Comparison of ENCODE assay signal across 11 mouse cellular contexts in the genomic region with DNA sequence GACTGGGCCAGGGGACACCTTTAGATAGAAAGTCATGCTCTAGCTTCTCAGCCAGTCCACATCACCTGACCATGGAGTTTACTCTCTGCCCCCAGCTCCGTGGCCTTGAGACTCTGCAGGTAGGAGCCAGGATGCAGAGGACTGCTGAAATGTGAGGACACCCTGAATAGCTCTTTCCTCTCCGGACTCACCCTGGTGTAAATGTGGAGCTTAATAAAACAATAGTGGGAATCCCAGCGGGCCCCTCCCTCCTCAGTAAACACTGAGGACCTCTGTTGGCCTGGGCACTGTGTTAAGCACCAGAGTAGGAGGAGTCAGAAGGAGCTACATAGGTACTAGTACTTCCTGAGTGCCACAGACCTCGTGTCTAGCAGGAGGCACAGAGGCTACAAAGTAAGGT. TPM values are rescaled to one million over a fixed set of nuclear protein-coding genes. Genes with fewer than 3 reads are reported as not detected.
DNase-seq lines count a peak whose midpoint lies in the region; ATAC-seq and TF ChIP-seq lines count a peak whose summit lies in the region.
"Had no signal": no experiment of that assay in that cellular context is flagged by ENCODE, and none has a peak within 500 bp of the region (broad histone marks: within the 10 kb centered on the region; RNA-seq: fewer than 3 reads in every experiment).

No protein-coding gene starts in this region.

- peak; percentile 89 for DNase-seq in heart, adult 11 months
- DNase-seq in heart, postnatal 14 days: no peak
- DNase-seq in lung, postnatal 10 days: peak; percentile 1
- no peak for DNase-seq in lung, adult 18-20 months
- no peak for DNase-seq in liver, embryonic 14.5 days (ENCODE audit: low read depth in 3 of 3, low spot score in 3 of 3)
- DNase-seq in cerebellum, adult 9-10 months: no peak
- no peak for DNase-seq in left cerebral cortex, postnatal 14 days (ENCODE audit: low spot score in 2 of 2)
- no peak for DNase-seq in left cerebral cortex, postnatal 4 days

- TF ChIP-seq EP300 in liver, embryonic 14.5 days (IDR thresholded peaks at IDR 0.05; ENCODE audit: low read depth): no peak

- H3K4me1 ChIP-seq in liver, embryonic 14.5 days (replicated peaks; ENCODE audit: control insufficient read depth in 2 of 2, insufficient read depth in 2 of 2, low read length in 1 of 2): peaks cover 9 to 30% of the 10 kb centered on the region in 2 experiments

- H3K36me3 ChIP-seq in liver, embryonic 14.5 days (replicated peaks; ENCODE audit: control insufficient read depth, insufficient read depth, low read depth): peaks cover 4% of the 10 kb centered on the region
- H3K36me3 ChIP-seq: limb, embryonic 15.5 days; midbrain, embryonic 12.5 days; neural tube, embryonic 12.5 days had no signal

- no peak overlapping the region for H3K4me3 ChIP-seq in liver, embryonic 14.5 days (ENCODE audit: insufficient read depth in 1 of 2, low read depth in 2 of 2, low read length in 2 of 2)
- H3K4me3 ChIP-seq: limb, embryonic 15.5 days; midbrain, embryonic 12.5 days; neural tube, embryonic 12.5 days had no signal

- no peaks in the 10 kb centered on the region for H3K27me3 ChIP-seq in liver, embryonic 14.5 days (ENCODE audit: control insufficient read depth, insufficient read depth, low read length)
- H3K27me3 ChIP-seq: limb, embryonic 15.5 days; neural tube, embryonic 12.5 days had no signal

- H3K27ac ChIP-seq in liver, embryonic 14.5 days: peak overlapping the region; percentile 12; the same call in 1 of the 2 replicates
- H3K27ac ChIP-seq: limb, embryonic 15.5 days; midbrain, embryonic 12.5 days; neural tube, embryonic 12.5 days had no signal

- no peaks in the 10 kb centered on the region for H3K9me3 ChIP-seq in liver, embryonic 14.5 days (ENCODE audit: control insufficient read depth, low read length)
- H3K9me3 ChIP-seq: limb, embryonic 15.5 days; midbrain, embryonic 12.5 days; neural tube, embryonic 12.5 days had no signal

- TF ChIP-seq CTCF in liver, embryonic 14.5 days (IDR thresholded peaks at IDR 0.05; ENCODE audit: low read depth): no peak

- no peak overlapping the region for H3K4me2 ChIP-seq in liver, embryonic 14.5 days (ENCODE audit: low read depth)
- H3K4me2 ChIP-seq: limb, embryonic 15.5 days; midbrain, embryonic 12.5 days; neural tube, embryonic 12.5 days had no signal

- ATAC-seq in liver, embryonic 14.5 days (ENCODE audit: insufficient read depth): no peak

- no peak overlapping the region for H3K9ac ChIP-seq in liver, embryonic 14.5 days (replicated peaks)
- H3K9ac ChIP-seq: limb, embryonic 15.5 days; midbrain, embryonic 12.5 days; neural tube, embryonic 12.5 days had no signal

- intact Hi-C loops in heart, postnatal 14 days (cut with DNase I): no loop called here
- intact Hi-C loops in left cerebral cortex, postnatal 14 days (cut with DNase I): no loop called here
- intact Hi-C loops in left cerebral cortex, postnatal 4 days (cut with DNase I): no loop called here

- 43% methylated on average over 4 of the region's 4 CpGs for WGBS in liver, embryonic 14.5 days (ENCODE audit: insufficient replicate concordance)

RNA-seq across cellular contexts. Expression of a gene that starts 13.2 kb away (rescaled TPM):
- 100 to 1,000 TPM; 846 to 852 TPM for total RNA-seq in heart, postnatal 14 days (2021)
- polyA plus RNA-seq in liver, embryonic 14.5 days (2012; rRNA removed): 27.5 and 39.4 TPM in 2 replicates
- 64.2 and 73.7 TPM in 2 replicates for polyA plus RNA-seq in liver, embryonic 14.5 days (2014; fragmentation: Nextera tagmentation; extraction: Ambion mirVana)
- total RNA-seq in left cerebral cortex, postnatal 14 days (2021): 10 to 100 TPM; 45.0 to 47.3 TPM
- total RNA-seq in left cerebral cortex, postnatal 4 days (2021): 10 to 100 TPM; 40.5 to 41.7 TPM

Comparison
In these comparisons a context has a peak if more than half of its experiments do, and no peak if none do; other contexts are left out.
1. DNase-seq: peak in heart, adult 11 months (single experiment) and lung, postnatal 10 days (single experiment); none in heart, postnatal 14 days (0 of 2), lung, adult 18-20 months (0 of 2), liver, embryonic 14.5 days (0 of 3), cerebellum, adult 9-10 months (single experiment), left cerebral cortex, postnatal 14 days (0 of 2) and left cerebral cortex, postnatal 4 days (single experiment).
2. RNA of a gene that starts 13.2 kb away (total RNA-seq): 846 to 852 TPM in heart, postnatal 14 days; 45.0 to 47.3 TPM in left cerebral cortex, postnatal 14 days and 40.5 to 41.7 TPM in left cerebral cortex, postnatal 4 days; every median in the first group is over 10 times any median in the second.